Mouse (Mus musculus): Measurements from ENCODE around the gene Gng3.
"Not testable (repeated sequence)": the region's sequence is repeated elsewhere in the genome, so short reads cannot be mapped to it uniquely, and the experiment has no call there.

The Gng3 gene

DNA sequence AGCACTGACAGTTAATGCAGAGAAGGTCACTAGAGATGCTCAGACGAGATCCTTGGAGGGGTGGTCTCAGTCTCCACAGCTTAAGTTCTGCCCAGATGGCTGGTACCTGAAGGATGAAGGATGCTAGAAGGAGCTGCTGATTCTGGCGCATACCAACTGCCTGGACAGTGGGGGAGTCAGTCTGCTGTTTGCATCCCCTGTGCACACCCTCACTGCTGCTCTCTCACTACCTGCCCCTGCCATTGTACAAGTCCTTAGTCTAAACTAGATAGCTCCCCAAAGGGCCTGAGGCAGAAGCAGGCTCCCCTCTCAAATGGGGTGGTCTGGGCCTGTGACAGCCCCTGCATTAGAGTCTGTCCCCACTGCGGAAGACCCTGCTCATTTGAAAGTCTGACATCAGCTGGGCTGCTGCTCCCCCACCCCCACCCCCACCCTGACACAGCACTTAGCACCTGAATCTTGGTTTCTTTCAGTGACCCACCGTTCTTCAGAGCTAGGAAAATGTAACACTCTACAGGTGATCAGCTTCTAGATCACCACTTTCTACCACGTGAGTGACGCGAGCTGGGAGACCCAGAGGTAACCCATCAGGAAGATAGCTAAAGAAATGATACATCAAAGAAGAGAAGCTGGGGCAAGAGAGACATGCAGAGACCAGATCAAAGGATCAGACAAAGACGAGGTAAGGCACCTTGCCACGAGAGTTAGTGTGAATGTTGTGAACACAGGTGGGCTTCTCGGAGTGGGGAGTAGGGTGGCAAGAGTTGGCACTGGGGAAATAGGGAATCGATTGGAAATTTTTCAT, at the start of gene Gng3:
TSS of gene Gng3 (minus strand) at position 92 of the 805 bp plus-strand sequence.
- in situ Hi-C loops (cut with MboI; ENCODE audit: low sequenced_read_pairs), result no loop called here

DNA sequence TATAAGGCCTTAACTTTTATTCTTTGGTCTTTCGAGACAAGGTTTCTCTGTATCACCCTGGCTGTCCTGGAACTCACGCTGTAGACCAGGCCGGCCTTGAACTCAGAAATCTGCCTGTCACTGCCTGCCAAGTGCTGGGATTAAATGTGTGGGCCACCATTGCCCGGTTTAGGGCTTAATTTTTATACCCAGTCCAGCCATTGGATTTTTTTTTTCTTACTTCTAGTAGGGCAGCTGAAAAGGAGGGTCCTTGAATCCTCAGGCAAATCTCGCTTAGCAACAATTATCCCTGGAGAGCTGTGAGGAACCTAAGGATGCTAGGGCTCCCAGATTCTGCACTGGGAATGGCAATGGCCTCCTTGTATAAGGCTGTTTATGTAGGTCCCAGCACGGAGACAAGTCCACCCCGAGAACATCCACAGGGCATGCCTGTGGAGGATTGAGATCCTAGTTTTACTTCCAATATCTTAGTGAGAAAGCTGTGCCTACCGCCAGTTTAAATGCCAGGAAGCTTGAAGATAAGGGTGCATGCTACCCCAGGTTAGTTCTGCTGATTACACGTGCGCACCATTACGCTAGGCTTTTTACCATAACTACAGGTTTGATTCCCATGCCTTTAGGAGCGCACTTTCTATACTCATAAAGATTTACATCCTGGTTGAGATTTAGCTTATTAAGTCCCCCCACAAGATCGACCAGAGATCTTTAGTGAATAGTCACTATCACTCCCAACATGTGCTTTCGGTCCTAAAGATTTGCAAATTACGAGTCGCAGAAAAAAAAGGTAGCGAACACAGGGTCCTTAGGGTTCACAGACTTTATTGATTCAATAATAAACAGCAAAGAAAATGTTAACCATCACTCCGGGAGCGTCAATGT, 48.8 kb upstream of the Gng3 start:
- in situ Hi-C loops (cut with MboI; ENCODE audit: low sequenced_read_pairs), result no loop called here

DNA sequence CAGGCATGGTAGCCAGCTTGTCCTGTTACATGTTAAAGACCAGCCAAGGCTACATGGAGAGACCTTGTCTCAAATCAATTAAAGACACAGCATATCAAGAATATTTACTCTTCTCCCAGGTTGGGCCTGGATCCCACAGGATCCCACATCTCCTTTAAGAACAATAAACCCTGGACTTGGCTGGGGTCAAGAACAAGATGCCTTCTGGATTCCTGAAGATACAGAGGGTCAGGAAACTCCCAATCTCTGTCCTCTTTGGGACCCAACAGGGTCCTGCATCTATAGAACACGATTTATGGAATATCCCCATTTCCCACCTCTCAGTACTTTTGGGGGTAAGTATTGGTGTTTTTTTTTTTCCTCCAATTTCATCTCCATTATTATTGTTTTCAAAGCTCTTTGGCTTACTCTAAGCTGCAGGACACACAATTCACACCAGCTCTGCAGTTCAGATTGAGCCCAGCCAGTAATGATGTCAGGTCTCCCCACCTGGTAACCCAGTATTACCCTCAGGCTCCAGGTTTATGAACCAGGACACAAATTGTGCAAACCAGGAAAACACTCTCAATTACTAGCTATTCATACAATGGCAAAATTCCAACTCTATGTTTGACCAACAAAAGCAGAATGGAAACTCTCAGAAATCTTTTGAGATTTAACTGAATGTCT, 48.1 kb upstream of the Gng3 start:
- in situ Hi-C loops (cut with MboI; ENCODE audit: low sequenced_read_pairs), result no loop called here

DNA sequence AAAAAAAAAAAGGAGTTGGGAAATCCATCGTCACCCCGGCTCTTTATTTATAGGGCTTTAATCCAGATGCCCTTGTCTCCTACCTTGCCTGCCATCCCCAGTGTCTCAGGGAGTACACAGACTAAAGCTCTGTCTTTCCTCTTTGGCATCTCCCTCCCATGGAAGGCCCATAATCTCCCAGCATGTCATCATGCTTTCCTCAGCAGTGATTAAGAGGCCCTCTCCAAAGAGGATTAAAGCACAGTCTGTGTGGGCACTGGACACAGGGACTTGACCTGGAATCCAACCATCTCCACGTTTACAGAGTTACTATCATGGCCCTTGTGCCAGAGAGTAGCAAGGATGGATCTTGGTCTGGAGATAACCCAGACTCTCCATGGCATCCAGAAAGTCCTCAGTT, 44.6 kb upstream of the Gng3 start, which contains the start of the genes Lbhd1 and Gm49403:
TSS of gene Lbhd1 (plus strand) at position 117 of the 400 bp plus-strand sequence.
TSS of gene Gm49403 (plus strand) at position 315 of the 400 bp plus-strand sequence.
- in situ Hi-C loops (cut with MboI; ENCODE audit: low sequenced_read_pairs), result no loop called here

DNA sequence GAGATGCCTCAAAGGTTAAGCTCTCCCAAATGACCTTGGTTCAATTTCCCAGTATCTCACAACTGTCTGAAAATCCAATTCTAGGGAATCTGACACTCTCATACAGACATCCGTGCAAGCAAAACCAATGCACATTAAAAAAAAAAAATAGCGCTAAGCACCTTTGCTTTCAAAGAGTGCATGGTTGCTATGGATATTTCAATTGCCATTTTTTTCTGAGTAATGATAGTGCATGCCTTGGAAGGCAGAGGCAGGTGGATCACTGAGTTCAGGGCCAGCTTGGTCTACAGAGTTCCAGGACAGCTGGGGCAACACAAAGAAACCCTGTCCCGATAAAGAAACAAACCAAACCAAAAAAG, 42.0 kb upstream of the Gng3 start:
- in situ Hi-C loops (cut with MboI; ENCODE audit: low sequenced_read_pairs), result no loop called here

DNA sequence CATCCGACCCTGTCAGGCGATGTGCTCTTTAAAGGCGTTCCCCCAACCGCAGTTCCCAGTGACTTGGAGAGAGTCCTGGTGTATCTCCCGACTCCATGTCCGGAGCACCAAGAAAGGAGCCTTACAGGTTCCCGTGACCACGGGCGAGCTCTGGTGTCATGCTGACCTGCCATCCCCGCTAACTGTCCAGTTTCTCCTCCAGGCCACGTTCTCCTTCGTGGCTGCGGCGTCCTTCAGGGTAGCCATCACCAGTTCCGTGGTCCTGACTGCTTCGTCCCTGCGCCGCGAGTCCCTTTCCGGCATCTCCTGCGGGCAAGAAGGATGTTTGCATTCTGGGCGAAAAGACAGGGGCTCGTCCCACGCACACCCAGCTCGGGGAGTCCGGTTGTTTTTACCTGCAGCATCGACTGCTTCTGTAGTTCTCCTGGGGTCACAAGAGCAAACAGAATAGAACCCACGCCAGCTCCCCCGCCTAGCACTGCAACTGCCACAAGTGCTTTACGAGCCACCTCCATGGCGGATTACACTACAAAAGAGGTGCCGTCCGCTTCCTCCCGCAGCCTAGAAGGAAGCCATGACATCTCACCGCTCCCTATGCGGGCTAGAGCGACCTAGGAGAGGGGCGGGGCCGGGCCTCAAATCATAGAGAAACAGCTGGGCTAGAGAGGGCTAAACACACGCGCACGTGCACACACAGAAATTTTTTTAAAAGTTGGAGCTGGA, 41.5 kb upstream of the Gng3 start, which contains the start of gene Uqcc3:
TSS of gene Uqcc3 (minus strand) at position 613 of the 723 bp plus-strand sequence.
- in situ Hi-C loops (cut with MboI; ENCODE audit: low sequenced_read_pairs), result no loop called here

DNA sequence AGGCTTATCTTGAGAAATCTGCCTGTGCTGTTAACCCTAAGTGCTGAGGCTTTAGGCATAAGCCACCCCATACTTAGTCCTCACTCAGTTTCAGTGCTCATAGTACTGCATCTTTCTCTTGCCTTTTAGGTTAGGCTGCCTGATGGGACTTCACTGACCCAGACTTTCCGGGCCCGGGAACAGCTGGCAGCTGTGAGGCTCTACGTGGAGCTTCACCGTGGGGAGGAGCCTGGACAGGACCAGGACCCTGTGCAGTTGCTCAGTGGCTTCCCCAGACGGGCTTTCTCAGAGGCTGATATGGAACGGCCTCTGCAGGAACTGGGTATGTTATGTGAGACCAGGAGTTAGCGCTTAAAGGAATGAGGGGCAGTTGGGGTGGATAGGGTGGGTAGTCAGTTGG, 36.0 kb upstream of the Gng3 start:
- in situ Hi-C loops (cut with MboI; ENCODE audit: low sequenced_read_pairs), result no loop called here

DNA sequence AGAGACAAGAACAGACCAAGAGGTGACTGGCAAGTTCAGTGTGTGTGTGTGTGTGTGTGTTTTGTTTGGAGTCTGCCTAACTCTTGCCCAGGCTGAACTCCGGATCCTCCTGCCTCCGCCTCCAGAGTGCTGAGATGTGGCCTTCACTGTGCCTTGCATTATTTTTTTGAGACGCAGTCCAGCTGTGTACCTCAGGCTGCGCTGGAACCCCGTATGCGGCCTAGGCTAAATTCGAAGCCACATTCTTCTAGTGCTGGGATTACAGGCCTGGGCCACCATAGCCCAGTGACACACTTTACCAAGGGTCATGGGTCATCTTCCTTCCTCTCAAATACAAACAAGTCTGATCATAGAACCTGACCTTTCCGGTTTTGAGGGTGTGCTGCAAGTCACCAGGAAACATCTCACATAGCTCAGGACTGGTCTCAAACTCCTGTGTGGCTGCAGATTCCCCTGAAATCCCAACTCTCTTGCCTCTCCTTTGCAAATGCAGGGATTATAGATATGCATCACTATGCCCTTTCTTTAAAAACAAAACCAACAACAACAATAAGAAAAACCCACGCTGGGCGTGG, 33.4 kb upstream of the Gng3 start:
- in situ Hi-C loops (cut with MboI; ENCODE audit: low sequenced_read_pairs), result no loop called here

DNA sequence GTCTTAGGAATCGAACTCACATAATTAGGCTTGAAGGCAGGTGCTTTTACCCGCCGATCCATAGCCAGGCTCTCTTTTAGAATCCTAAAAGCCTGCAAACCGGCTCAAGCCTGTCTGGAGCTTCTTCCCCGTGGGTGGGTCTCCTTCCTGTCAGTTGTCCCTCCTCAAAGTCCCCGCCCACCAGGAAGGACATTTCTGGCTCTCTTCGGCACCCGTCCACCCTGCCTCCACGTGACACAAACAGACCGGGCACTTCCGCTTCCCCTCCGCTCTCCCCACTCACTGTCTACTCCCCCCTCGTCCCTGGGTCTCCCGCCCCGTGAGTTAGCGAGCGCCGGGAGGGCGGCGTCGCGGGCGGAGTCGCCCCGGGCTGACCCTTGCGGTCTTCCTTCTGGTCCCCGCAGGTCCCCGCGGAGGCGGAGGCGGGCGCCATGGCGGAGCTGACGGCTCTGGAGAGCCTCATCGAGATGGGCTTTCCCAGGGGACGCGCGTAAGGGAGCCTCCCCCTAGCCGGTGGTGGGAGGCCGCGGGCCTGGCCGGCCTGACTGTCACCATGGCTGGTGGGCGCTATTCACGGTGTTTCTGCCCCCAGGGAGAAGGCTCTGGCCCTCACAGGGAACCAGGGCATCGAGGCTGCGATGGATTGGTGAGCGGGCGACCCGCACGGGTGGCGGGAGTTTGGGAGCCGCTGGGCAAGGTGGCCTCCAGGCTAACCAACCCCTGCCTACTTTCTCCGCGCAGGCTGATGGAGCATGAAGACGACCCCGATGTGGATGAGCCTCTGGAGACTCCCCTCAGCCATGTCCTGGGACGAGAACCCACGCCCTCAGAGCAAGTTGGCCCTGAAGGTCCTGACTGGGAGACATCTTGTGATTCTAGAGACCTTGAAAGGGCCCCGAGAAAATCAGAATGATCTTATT, 32.5 kb upstream of the Gng3 start, which contains the start of gene Ubxn1:
TSS of gene Ubxn1 (plus strand) at position 230 of the 920 bp plus-strand sequence.
- in situ Hi-C loops (cut with MboI; ENCODE audit: low sequenced_read_pairs), result no loop called here

DNA sequence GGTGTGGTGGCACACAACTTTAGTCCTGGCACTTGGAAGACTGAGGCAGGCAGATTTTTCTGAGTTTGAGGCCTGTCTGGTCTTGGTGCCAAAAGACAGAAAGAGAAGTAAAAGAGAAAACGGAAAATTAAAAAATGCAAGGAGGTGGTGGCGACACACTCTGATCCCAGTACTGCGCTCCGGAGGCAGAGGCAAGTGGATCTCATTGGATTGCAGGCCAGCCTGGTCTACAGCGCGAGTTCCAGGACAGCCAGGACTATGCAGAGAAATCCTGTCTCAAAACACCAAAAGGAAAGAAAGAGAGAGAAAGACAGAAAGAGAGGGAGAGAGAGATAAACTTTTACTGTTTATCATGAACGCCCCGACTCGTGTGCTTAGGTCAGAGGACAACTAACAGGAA, 31.8 kb upstream of the Gng3 start:
- in situ Hi-C loops (cut with MboI; ENCODE audit: low sequenced_read_pairs), result no loop called here

DNA sequence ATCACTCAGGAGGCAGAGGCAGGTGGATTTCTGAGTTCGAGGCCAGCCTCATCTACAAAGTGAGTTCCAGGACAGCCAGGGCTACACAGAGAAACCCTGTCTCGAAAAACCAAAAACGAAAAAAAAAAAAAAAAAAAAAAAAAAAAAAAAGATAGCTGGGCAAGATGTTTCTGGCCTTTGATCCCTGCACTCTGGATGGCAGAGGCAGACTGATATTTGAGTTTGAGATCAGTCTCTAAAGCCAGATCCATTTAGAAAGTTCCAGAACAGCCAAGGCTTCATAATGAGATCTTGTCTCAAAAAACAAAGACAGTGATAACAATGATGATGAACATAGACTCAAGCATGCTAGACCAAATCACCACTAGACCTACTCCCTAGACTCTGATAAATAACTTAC, 31.4 kb upstream of the Gng3 start:
- in situ Hi-C loops (cut with MboI; ENCODE audit: low sequenced_read_pairs), result not testable (repeated sequence)

DNA sequence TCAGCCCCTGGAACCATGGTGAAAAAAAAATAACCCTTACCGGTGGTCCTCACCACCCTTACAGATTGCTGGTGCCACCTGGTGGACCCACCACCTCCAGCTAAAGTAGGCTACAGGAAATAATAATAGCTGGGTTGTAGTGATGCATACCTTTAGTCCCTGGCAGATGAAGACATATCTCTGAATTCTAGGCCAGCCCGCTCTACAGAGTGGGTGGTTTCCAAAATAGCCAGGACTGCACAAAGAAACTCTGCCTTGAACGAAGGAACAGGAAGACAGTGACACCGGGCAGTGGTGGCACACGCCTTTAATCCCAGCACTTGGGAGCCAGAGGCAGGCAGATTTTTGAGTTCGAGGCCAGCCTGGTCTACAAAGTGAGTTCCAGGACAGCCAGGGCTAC, 25.3 kb upstream of the Gng3 start:
- in situ Hi-C loops (cut with MboI; ENCODE audit: low sequenced_read_pairs), result no loop called here

DNA sequence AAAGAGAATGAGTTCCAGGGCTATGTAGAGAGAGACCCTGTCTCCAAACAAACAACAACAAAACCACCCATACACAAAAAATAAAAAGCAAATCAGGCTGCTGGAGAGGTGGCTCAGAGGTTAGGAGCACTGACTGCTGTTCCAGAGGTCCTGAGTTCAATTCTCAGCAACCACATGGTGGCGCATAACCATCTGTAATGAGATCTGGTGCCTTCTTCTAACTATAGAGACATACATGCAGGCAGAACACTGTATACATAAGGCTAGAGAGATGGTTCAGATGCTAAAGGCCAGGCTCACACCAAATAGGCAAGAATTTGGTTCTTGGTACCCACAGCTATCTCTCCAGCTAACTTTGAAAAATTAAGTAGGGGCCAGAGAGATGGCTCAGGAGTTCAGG, 20.0 kb upstream of the Gng3 start:
- in situ Hi-C loops (cut with MboI; ENCODE audit: low sequenced_read_pairs), result no loop called here

DNA sequence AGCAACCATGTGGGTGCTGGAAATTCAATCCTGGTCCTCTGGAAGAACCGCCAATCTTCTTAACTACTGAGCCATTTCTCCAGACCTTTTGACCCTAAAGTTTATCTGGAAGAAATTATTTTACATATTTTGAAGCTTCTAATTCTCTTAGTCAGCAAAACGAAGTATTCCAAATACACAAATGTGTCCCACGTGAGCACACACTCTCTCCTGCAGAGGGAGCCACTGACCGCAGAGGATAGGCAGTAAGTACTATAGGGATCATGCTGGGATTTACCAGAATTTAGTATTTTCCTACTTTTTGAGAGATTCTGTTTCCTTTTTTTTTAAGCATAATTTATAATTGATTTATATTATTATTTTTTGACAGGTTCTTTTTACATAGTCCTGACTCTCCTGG, 18.7 kb upstream of the Gng3 start:
- in situ Hi-C loops (cut with MboI; ENCODE audit: low sequenced_read_pairs), result no loop called here

DNA sequence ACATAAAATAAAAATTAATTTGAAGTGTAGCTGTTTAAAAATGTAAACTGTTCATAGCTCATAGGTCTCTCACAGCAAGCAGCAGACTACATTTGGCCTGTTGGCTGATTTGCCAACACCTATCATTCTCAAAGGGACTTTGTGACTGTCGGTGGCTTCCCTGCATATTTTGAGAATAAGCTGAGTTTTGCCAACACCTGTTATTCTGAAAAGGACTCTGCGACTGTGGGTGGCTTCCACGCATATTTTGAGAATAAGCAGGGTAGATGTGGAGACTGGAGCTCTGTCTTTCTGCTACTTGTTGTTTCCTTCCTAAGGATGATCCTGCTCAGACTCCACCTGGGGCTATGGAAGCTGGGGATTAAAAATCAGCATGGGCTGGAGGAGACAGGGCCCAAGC, 14.1 kb upstream of the Gng3 start:
- in situ Hi-C loops (cut with MboI; ENCODE audit: low sequenced_read_pairs), result no loop called here

DNA sequence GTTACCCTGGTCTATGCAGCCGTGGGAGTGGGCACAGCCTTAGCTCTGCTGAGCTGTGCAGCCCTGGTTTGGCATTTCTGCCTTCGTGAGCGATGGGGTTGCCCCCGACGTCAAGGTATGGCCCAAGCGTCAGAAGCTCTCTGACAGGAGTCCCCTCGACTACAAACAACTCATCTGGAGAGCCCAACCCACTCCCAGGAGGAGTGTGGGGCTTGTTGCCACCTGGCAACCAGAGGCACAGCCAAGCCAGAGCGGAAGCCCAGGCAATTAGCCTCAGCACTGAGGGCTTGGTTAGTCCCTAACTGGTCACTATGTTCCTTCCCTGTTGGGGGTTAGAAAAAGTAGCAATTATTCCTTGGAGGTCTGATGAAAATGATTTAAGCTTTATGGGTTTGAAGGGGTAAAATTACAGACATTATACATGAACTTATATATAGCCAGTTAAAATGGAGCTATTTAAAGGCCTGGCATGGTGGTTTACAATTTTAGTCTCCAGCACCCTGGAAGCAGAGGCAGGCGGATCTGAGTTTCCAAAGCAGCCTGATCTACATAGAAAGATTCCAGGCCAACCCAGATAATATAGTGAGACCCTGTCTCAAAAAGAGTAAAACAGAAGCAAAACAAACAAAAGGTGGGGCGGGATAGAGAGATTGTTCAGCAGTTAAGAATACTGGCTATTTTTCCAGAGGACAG, 13.4 kb upstream of the Gng3 start:
- in situ Hi-C loops (cut with MboI; ENCODE audit: low sequenced_read_pairs), result no loop called here

DNA sequence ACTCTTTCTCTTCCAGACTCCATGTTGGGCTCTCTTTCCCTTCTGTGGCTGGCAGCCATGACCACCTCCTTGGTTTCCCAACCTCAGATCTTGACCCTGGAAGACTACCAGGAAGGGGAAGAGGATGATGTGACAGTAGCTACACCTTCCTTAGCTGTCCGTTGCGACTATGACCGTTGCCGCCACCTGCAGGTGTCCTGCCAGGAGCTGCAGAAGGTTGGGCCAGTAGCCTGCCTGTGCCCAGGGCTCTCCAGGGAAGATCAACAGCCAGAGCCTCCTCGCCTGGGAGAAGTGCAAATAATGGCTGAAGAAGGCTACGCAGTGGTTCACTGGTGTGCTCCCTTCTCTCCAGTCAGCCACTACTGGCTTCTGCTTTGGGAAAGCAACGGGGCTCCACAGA, 12.6 kb upstream of the Gng3 start:
- in situ Hi-C loops (cut with MboI; ENCODE audit: low sequenced_read_pairs), result no loop called here

DNA sequence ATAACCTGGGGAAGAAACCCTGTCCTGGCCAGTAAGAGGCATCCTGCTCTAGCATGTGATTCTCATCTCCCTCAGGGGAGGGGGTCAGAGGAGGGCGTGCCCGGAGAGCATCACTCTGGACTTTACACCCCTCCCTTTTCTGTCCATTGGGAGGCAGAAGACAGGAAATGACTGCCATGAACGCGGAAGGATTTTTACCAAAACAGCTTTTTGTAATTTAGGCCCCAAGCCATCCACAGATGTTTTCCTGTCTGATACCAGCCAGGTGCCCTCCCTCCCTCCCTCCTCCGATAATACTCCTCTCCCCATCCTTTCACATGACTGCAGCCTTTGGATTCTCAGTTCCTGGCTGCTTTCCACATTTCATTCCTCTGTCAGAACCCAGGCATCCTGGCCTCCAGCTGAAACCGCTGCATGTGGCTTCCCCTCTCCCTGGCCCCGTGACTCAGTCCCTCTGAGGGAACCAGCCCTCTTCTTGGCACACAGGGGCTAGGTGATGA, 11.5 kb upstream of the Gng3 start, which contains the start of gene Lrrn4cl:
TSS of gene Lrrn4cl (plus strand) at position 367 of the 500 bp plus-strand sequence.
- in situ Hi-C loops (cut with MboI; ENCODE audit: low sequenced_read_pairs), result no loop called here

All from CH12F3 (cell line).